Mouse (Mus musculus) retina, embryonic 14.5 days (tissue): ENCODE measurements around the gene Aplp2.

Experiments
- DNase-seq: peaks from one replicate; pipeline ENCODE4 v3.0.0-alpha.2; 2015; ENCODE audit warnings: low spot score

Gene Aplp2

DNA sequence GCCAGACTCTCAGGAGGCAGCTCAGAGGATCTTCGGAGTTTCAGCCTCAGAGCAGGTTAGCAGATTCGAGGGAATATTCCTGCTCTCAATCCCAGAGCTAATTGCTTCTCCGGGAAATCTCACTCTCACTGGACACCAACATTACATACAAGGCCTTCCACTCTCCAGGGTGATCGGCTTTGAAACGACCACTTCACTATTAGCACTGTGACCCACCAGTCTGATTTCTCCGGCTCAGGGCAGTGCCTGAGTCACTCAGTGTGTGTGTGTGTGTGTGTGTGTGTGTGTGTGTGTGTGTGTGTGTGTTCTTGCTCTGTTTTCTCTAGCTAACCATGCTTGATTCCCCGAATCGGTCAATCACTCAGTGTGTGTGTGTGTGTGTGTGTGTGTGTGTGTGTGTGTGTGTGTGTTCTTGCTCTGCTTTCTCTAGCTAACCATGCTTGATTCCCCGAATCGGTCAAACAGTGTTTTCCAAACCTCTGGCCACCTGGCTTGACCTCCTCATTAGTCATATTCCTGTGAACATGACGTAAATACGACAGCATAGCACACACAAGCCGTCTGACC, 89.1 kb downstream of the Aplp2 start:
- DNase-seq: peak; percentile 37

GRCm38 (mm10) chr9:31120533-31120915, 91.1 kb downstream of the Aplp2 start:
- DNase-seq: no peak

DNA sequence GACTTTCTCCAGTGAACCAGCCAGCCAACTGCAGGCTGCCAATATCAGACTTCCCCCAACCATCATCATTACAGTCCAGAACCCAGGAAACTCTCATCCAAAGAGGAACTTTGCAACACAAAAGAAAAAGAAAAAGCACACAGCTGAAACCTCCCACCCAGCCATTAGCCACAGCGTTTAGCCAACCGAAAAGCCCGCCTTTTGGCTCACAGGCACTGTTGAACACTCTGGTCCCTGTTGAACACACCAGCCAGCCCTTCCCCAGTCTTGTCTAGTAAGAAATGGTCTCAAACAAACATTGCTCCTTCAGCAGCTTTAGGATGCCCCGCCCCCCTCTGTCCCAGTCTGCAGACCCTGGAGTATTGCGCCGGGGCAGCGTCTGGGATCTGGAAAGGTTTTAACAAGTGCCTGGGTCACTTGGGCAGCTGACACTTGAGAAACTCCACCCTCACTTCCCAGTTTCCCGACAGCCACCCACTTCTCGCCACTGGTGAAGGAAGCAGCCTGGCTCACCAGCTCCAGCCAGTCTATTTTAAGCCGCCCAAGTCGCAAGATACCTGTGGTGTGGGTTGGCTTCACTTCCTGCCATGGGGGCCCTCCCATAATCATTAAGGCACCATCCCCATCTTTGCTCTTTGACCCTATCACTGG, 91.6 kb downstream of the Aplp2 start:
- no peak for DNase-seq

- no peak for DNase-seq
Measured at GRCm38 (mm10) chr9:31119405-31119804, 92.2 kb downstream of the Aplp2 start.

DNA sequence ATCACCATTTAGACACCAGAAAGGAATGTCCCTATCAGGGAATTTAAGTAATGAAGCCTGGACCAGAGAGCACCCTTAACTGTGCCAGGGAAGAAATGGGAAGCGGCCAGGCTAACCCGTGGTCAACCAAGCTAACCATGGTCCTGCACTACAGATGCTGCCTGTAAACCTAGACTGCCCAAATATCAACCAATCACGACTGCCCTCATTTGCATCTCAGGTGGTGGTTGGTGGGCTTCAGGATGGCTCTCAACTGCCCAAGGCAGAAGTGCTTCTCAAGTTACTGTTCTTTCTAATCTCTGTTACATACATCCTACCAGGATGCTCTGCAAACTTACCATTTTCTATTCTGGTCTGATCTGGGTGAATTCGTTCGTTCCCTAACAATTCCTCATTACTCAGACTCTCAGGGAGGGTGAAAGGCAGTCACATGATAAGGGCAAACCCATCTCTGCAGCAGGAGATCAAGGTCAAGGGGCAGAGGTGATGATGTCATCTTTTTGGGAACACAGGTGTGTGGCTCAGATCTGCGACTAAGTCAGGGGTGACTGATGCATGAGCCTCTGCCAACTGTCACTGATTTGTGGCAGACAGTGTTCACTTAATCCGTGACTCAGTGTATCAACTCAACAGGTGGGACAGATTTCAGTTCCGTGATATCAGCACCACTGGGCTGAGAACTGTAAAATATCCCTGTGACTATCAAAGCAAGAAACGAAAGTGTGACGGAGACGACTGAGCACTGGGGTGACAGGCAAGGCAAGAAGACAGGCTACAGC, 92.9 kb downstream of the Aplp2 start:
- DNase-seq: peak; percentile 50

- DNase-seq: no peak
Measured at GRCm38 (mm10) chr9:31117488-31117887, 94.1 kb downstream of the Aplp2 start.

DNA sequence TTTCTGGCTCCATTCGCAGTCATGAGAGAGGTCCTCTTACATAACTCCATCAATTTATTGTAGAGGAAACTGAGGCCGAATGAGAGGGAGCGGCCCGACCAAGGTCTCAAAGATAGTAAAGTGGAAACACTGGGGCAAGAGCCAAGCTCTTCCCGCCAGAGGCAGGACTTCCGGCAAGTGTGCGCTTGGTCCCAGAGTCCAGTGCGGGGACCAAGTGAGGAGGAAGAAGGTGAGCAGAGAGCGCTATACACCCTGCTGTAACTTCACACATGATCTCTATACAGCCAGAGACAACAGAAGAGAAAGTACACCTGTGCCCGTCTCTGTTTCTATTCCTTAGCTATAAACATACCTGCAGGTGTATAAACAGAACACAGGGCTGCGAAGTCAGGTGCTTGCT, 94.5 kb downstream of the Aplp2 start:
- DNase-seq: no peak

DNA sequence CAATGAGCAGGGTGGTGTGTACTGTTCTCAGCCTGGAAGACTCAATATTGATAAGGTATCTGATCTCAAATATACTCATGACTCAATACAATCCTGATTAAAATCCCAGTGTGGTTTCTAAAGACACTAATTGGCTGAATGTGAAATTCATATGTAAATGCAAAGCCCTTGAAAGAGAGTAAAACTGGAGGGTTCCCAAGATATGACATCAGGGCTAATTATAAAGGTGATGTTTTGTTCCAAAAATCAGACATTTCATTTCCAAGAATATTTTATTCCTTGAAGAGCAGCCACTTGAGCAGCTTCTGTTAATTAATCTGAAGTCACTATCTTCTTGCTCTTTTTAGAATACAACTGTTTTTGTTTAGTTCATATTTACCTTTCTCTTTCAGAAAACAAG, 96.0 kb downstream of the Aplp2 start:
- DNase-seq: no peak

DNA sequence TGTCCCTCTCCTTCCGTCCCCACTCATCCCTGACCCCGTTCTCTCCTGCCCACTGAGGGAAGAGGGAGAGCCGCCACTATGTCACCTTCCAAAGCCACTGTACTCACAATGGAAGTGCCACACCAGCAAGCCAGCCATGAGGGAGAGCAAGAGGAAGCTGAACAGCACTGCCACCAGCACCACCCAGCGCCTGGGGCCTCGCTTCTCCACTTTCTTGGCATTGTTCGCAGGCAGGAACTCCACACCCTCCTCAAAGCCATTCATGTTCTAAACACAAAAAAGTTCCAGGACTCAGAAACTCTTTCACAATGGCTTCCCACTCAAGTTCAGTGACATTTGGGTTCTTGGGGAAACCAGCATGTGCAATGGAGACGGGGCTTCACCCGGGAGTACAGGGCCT, 103.2 kb downstream of the Aplp2 start:
- no peak for DNase-seq
